Mouse (Mus musculus) hindbrain, embryonic 11.5 days (tissue): Measurements from ENCODE around the gene Enkd1. TPM values are rescaled to one million over a fixed set of nuclear protein-coding genes. Genes with fewer than 3 reads are reported as not detected.
A peak's percentile ranks its signal among the peaks of the same experiment; 100 is the strongest.

ENCODE experiments used
- ATAC-seq: fragments of 200-750 bp; cut with Nextera tagmentation; 2 replicates; pipeline ENCODE4 v1.8.0; 2017; ENCODE audit warnings: mild to moderate bottlenecking, moderate TSS enrichment, moderate library complexity; ENCODE audit not compliant: low FRiP score
- DNase-seq: peaks from one replicate; pipeline ENCODE4 v3.0.0-alpha.2; 2015; ENCODE audit warnings: low spot score
- H3K27ac ChIP-seq: fragments of 300-500 bp; sonication (generic); 2 replicates; pipeline ENCODE4 v1.5.1; 2014; ENCODE audit warnings: mild to moderate bottlenecking, low read depth, low read length
- H3K27me3 ChIP-seq: fragments of 300-500 bp; sonication (generic); 2 replicates; pipeline ENCODE4 v1.6.1; 2014; ENCODE audit warnings: mild to moderate bottlenecking, low read length, moderate library complexity, mixed read lengths; ENCODE audit not compliant: control insufficient read depth, insufficient read depth
- H3K36me3 ChIP-seq: fragments of 300-500 bp; sonication (generic); 2 replicates; pipeline ENCODE4 v1.6.1; 2014; ENCODE audit warnings: mild to moderate bottlenecking, low read length, moderate library complexity, mixed read lengths; ENCODE audit not compliant: control insufficient read depth, insufficient read depth
- H3K4me1 ChIP-seq: fragments of 300-500 bp; sonication (generic); replicated peaks from 2 replicates; pipeline ENCODE4 v1.6.1; 2014; ENCODE audit warnings: low read length, mixed read lengths; ENCODE audit not compliant: control insufficient read depth, insufficient read depth
- H3K4me2 ChIP-seq: fragments of 300-500 bp; sonication (generic); replicated peaks from 2 replicates; pipeline ENCODE4 v1.6.1; 2014; ENCODE audit warnings: mild to moderate bottlenecking, low read depth, low read length
- H3K4me3 ChIP-seq: fragments of 300-500 bp; sonication (generic); 2 replicates; pipeline ENCODE4 v1.5.1; 2014; ENCODE audit warnings: low read depth, low read length
- H3K9ac ChIP-seq: fragments of 300-500 bp; sonication (generic); 2 replicates; pipeline ENCODE4 v1.6.1; 2014; ENCODE audit warnings: low read depth, low read length
- H3K9me3 ChIP-seq: fragments of 300-500 bp; sonication (generic); 2 replicates; pipeline ENCODE4 v1.6.1; 2016; ENCODE audit warnings: low read length; ENCODE audit not compliant: control insufficient read depth
- WGBS: fragments of 180-500 bp; shearing (Covaris S2); extraction: QIAGEN DNeasy Blood & Tissue Kit; methylation state at CpG from one replicate; pipeline ENCODE4 v1.1.7; 2014; 5-methylcytosine and 5-hydroxymethylcytosine counted together
- polyA plus RNA-seq: library from polyadenylated mRNA; unstranded; fragments of >200 nt; fragmentation: Nextera tagmentation; extraction: Ambion mirVana; gene quantifications from 2 replicates; pipeline ENCODE4 v1.2.1, GENCODE M21; 2014

Enkd1 gene
- polyA plus RNA-seq, 1 experiment from 2014 or later, result 27.9 TPM

DNA sequence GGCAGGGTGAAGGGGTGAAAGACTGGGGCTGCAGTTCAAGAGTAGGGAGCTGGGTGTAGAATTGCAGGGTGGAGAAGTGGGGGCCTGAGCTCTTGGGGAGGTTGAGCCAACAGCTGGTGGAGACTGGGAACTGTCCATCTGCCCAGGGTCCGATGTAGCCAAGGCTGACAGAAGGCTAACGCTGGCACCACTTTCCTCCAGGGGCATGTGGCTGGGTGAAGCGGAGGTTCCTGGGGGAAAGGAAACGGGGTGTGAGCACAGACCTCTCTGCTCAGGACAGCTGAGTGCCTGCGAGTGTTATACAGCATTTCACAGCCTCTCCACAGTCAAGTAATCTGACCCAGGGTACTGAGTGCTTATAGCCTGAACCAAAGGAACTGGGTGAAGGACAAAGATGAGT lies 9.3 kb downstream of the Enkd1 start:
- no peak overlapping the region for H3K4me3 ChIP-seq
- no peaks in the 10 kb centered on the region for H3K27me3 ChIP-seq
- H3K27ac ChIP-seq, result no peak overlapping the region
- WGBS, result 93% methylated on average over 5 of the region's 5 CpGs
- peaks cover 4% of the 10 kb centered on the region for H3K4me1 ChIP-seq
- no peaks in the 10 kb centered on the region for H3K9me3 ChIP-seq
- no peak for ATAC-seq
- DNase-seq, result no peak
- H3K36me3 ChIP-seq, result 0 out of 2 replicates have a peak, but pooled peaks cover 2% of the 10 kb centered on the region
- H3K9ac ChIP-seq, result no peak overlapping the region
- no peak overlapping the region for H3K4me2 ChIP-seq

DNA sequence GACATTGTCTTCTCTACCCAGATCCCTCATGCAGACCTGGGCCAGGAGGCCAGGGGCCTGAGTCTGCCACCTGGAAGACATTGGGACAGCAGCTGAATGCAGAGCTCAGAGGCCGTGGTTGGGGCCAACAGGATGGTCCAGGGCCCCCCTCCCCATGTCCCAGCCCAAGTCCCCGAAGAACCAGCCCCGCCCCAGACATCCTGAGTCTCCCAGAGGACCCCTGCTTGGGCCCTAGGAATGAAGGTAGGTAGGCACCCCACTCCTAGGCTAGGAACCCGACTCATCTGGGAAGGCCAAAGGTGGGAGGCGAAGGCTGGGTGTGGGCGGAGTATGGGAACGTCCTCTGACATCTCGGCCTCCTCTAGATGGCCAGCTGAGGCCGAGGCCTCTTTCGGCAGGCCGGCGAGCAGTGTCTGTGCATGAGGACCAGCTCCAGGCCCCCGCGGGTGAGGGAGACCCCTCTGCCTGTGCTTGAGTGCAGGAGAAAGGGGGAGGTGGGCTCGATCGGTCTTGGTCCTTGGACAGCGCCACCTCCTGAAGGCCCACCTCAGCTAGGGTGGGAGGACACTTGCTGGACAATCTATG lies 10.7 kb downstream of the Enkd1 start:
- Histone ChIP-seq H3K27me3 (no peaks in the 10 kb centered on the region), H3K4me3 (no peak overlapping the region), H3K27ac (no peak overlapping the region), H3K9me3 (no peaks in the 10 kb centered on the region), H3K4me1 (peaks cover 4% of the 10 kb centered on the region), H3K4me2 (no peak overlapping the region), H3K9ac (no peak overlapping the region), H3K36me3 (0 out of 2 replicates have a peak, but pooled peaks cover 2% of the 10 kb centered on the region)
- ATAC-seq, result no peak
- 90% methylated on average over 17 of the region's 17 CpGs for WGBS
- DNase-seq, result no peak

DNA sequence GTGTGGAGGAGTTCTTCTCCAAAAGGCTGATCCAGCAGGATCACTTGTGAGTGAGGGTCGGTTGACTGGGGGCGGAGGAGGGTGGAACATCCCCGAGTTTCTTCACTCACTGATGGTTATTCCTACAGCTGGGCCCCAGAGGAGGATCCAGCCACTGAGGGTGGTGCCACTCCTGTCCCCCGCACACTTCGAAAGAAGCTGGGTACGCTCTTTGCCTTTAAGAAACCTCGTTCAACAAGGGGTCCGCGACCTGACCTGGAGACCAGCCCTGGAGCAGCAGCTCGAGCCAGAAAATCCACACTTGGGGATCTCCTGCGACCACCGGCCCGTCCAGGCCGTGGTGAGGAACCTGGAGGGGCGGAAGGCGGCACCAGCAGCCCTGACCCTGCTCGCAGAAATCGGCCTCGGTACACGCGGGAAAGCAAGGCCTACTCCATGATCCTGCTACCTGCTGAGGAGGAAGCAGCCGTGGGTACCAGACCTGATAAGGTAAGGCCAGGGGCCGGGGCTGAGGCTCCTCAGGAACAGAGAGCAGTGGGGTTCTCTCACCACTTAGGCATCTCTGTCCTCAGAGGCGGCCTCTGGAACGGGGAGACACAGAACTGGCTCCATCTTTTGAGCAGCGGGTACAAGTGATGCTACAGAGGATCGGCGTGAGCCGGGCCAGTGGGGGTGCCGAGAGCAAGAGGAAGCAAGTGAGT lies 12.8 kb downstream of the Enkd1 start:
- Histone ChIP-seq H3K4me3 (peak overlapping the region; percentile 43), H3K36me3 (0 out of 2 replicates have a peak, but pooled peaks cover 2% of the 10 kb centered on the region), H3K4me1 (peaks cover 4% of the 10 kb centered on the region), H3K27ac (no peak overlapping the region), H3K4me2 (peak overlapping the region; percentile 86), H3K9ac (no peak overlapping the region; the same call in 1 of the 2 replicates), H3K9me3 (no peaks in the 10 kb centered on the region), H3K27me3 (no peaks in the 10 kb centered on the region)
- 82% methylated on average over 30 of the region's 30 CpGs for WGBS
- ATAC-seq (no peak), DNase-seq (no peak)

DNA sequence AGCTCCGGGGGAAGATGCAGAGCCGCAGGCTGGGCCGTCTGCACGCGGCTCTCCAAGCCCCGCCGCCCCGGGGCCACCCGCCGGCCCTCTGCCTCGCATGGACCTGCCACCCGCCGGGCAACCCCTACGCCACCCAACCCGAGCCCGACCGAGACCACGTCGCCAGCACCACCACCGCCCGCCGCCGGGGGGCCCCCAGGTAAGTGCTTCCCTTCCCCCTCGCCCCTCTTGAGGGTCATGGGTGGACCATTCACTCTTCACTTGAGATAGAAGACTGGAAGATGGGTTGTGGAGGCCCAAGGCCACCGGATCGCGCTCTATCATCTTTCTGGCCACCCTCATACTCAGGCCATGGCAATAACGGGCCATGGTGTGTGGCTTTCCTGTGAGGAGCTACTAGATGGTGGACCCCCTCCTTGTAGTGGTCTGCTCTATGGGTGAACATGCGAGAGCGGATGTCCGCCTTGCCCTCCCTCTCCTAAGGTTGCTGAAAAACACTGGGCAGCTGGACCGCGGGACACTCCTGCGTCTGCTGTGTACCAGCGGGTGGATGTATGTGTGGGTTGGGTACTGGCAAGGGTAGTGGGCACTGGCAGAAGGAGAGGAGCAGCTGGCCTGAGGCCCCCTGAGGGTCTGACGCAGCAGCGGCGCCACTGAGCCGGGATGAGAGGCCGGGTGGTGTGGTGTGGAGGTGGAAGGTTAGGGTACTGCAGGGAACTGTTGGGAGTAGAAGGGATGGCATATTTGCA lies 13.8 kb downstream of the Enkd1 start:
- Histone ChIP-seq H3K9ac (peak overlapping the region; percentile 64), H3K4me3 (peak overlapping the region; percentile 43), H3K4me2 (peak overlapping the region; percentile 86), H3K36me3 (0 out of 2 replicates have a peak, but pooled peaks cover 2% of the 10 kb centered on the region), H3K27me3 (no peaks in the 10 kb centered on the region), H3K4me1 (peaks cover 4% of the 10 kb centered on the region), H3K9me3 (no peaks in the 10 kb centered on the region), H3K27ac (peak overlapping the region; percentile 70)
- ATAC-seq (peak; percentile 60), DNase-seq (peak; percentile 57)
- 12% methylated on average over 24 of the region's 40 CpGs for WGBS

DNA sequence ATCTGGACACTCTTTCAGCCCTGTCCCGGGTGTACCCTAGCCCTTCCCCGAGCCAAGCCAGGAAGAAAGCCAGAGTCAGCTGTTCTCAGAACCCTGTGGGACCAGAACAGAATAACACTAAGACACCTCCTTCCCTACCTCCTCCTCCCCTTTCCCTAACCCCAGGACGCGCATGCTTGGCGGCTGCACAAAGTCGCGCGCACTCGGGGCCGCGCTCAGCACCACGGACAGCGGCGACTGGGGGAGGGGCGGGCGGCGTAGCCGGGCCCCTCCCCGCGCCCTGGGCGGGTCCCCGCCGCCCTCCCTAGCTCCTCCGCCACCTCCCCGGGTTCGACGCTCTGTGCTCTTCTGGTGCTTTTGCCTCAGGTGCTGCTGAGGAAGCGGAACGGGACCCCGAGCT lies 14.4 kb downstream of the Enkd1 start:
- 0 out of 2 replicates have a peak, but pooled peaks cover 2% of the 10 kb centered on the region for H3K36me3 ChIP-seq
- no peaks in the 10 kb centered on the region for H3K9me3 ChIP-seq
- peak overlapping the region; percentile 86 for H3K4me2 ChIP-seq
- H3K27ac ChIP-seq, result peak overlapping the region; percentile 70
- H3K9ac ChIP-seq, result peak overlapping the region; percentile 64
- H3K4me3 ChIP-seq, result peak overlapping the region; percentile 43
- H3K27me3 ChIP-seq, result no peaks in the 10 kb centered on the region
- H3K4me1 ChIP-seq, result peaks cover 4% of the 10 kb centered on the region
- 17% methylated on average over 6 of the region's 30 CpGs for WGBS
- ATAC-seq (peak; percentile 62), DNase-seq (peak; percentile 84)

DNA sequence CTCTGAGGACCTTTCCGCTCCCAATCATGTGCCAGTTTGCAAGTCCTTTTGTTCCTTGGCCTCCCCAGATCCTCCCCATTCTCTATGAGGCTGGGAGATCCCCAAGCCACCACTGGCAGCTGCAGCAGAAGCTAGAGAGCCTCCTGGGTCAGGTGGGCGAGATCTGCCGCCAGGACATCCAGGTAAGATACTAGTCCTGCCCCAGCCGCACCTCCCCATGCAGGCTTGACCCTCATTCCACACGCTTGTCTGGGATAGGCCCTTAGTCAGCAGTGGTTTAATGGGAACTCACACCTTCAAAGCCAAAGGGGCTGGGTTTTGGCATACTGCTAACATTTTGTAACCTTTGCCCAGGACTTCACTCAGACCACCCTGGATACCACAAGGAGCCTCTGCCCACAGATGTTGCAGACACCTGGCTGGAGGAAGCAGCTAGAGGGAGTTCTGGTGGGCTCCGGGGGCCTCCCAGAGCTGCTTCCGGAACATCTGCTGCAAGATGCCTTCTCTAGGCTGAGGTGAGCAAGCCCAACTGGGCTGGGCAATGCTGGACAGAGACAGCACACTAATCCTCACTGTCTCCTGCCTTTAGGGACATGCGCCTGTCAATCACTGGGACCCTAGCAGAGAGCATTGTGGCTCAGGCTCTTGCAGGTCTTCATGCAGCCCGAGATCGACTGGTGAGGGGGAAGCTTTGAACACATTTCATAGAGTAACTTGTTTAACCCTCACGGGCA lies 15.4 kb downstream of the Enkd1 start:
- Histone ChIP-seq H3K27ac (no peak overlapping the region), H3K9ac (no peak overlapping the region), H3K4me3 (no peak overlapping the region), H3K27me3 (no peaks in the 10 kb centered on the region), H3K36me3 (0 out of 2 replicates have a peak, but pooled peaks cover 2% of the 10 kb centered on the region), H3K4me1 (peaks cover 4% of the 10 kb centered on the region), H3K9me3 (no peaks in the 10 kb centered on the region), H3K4me2 (no peak overlapping the region)
- WGBS, result 93% methylated on average over 11 of the region's 11 CpGs
- no peak for DNase-seq
- ATAC-seq, result no peak

DNA sequence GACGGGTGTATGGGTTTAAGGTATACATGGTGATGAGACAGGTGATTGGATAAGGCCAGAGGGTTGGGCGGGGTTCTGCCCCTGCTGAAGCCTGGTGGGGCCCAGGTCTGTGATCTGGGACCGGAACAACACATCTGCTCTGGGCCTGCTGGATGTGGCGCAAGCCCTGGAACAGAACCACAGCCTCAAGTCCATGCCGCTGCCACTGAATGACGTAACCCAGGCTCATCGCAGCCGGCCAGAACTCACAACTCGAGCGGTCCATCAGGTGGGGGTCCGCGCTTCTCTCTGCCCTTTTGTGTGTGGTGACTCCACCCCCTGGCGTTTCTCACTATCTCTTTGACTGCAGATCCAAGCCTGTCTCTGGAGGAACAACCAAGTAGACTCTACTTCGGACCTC lies 17.0 kb downstream of the Enkd1 start:
- 91% methylated on average over 14 of the region's 14 CpGs for WGBS
- Histone ChIP-seq H3K27me3 (no peaks in the 10 kb centered on the region), H3K9ac (no peak overlapping the region), H3K9me3 (no peaks in the 10 kb centered on the region), H3K36me3 (no peaks in the 10 kb centered on the region), H3K4me1 (peaks cover 4% of the 10 kb centered on the region), H3K27ac (no peak overlapping the region), H3K4me2 (no peak overlapping the region), H3K4me3 (no peak overlapping the region)
- no peak for DNase-seq
- ATAC-seq, result no peak

DNA sequence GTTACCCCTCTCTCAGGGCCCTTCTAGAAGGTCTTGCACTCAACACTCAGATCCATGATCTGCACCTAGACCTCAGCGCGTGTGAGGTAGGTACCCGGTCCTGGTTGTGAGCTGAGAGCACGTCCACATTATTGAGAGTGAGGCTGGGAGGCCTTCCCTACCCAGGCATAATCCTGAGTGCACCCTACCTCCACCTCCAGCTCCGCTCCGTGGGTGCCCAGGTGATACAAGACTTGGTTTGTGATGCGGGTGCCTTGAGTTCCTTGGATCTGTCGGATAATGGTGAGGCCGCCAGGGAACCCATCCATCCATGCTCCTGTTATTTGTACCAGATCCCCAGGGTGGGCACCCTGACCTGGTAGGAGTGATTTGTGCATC lies 18.0 kb downstream of the Enkd1 start:
- Histone ChIP-seq H3K4me3 (no peak overlapping the region), H3K4me1 (no peaks in the 10 kb centered on the region; the same call in 1 of the 2 replicates), H3K27me3 (no peaks in the 10 kb centered on the region), H3K4me2 (no peak overlapping the region), H3K9me3 (no peaks in the 10 kb centered on the region), H3K9ac (no peak overlapping the region), H3K27ac (no peak overlapping the region), H3K36me3 (no peaks in the 10 kb centered on the region)
- ATAC-seq (no peak), DNase-seq (no peak)
- WGBS, result 88% methylated on average over 9 of the region's 9 CpGs
